In genomic region chr8:48544840-48545239, GRCm38 (mm10) we compare ENCODE assay signal across 21 mouse cellular contexts.
"Had no signal": no experiment of that assay in that cellular context is flagged by ENCODE, and none has a peak within 500 bp of the region (broad histone marks: within the 10 kb centered on the region; RNA-seq: fewer than 3 reads in every experiment).

No protein-coding gene starts in this region.

- H3K4me1 ChIP-seq: lung, embryonic 15.5 days; megakaryocyte, embryonic 14.5 days had no signal

- H3K4me2 ChIP-seq: lung, embryonic 15.5 days; midbrain, embryonic 12.5 days; neural tube, embryonic 13.5 days; neural tube, embryonic 15.5 days had no signal

- ATAC-seq: lung, postnatal 0 days; midbrain, embryonic 16.5 days had no signal

- H3K36me3 ChIP-seq: lung, embryonic 15.5 days; midbrain, embryonic 12.5 days; neural tube, embryonic 13.5 days; neural tube, embryonic 15.5 days had no signal

- DNase-seq: lung, adult 2 months; lung, postnatal 14 days; lung, postnatal 36 days; midbrain, embryonic 14.5 days; retina, postnatal 1 day; right cerebral cortex, adult 18-20 months; right cerebral cortex, postnatal 25 days; right cerebral cortex, postnatal 4 days; spleen, adult 18-20 months; thymus, adult 18-20 months; thymus, postnatal 14 days; thymus, postnatal 36 days had no signal

- H3K27ac ChIP-seq: lung, embryonic 15.5 days; macrophage; midbrain, embryonic 12.5 days; neural tube, embryonic 13.5 days; neural tube, embryonic 15.5 days had no signal

- H3K9me3 ChIP-seq: lung, embryonic 15.5 days; midbrain, embryonic 12.5 days; neural tube, embryonic 13.5 days; neural tube, embryonic 15.5 days had no signal

- H3K27me3 ChIP-seq: lung, embryonic 15.5 days; megakaryocyte, embryonic 14.5 days; midbrain, embryonic 12.5 days; neural tube, embryonic 13.5 days; neural tube, embryonic 15.5 days had no signal

- H3K4me3 ChIP-seq: lung, embryonic 15.5 days; megakaryocyte, embryonic 14.5 days; midbrain, embryonic 12.5 days; myocyte; neural tube, embryonic 13.5 days; neural tube, embryonic 15.5 days had no signal

- H3K9ac ChIP-seq: lung, embryonic 15.5 days; midbrain, embryonic 12.5 days; neural tube, embryonic 13.5 days; neural tube, embryonic 15.5 days had no signal
